Mouse (Mus musculus): ENCODE data around the gene Sox5. TPM values are rescaled to one million over a fixed set of nuclear protein-coding genes. Genes with fewer than 3 reads are reported as not detected.

The Sox5 gene
- polyA plus RNA-seq, 1 experiment, result 2.8 TPM

GRCm38 (mm10) chr6:144380171-144380570 is 401.6 kb downstream of the Sox5 start:
- TF ChIP-seq CTCF (IDR thresholded peaks at IDR 0.05; ENCODE audit: borderline replicate concordance, insufficient read depth, low read length), result no peak
- TF ChIP-seq POLR2A (IDR thresholded peaks at IDR 0.05; ENCODE audit: low read depth, low read length), result no peak
- H3K27ac ChIP-seq (ENCODE audit: insufficient read depth, low read length), result no peak overlapping the region
- no peaks in the 10 kb centered on the region for H3K4me1 ChIP-seq (ENCODE audit: control insufficient read depth, insufficient read depth, low read length)
- H3K4me3 ChIP-seq (ENCODE audit: insufficient read depth, low read length), result no peak overlapping the region

GRCm38 (mm10) chr6:144374810-144375209 is 407.0 kb downstream of the Sox5 start:
- no peak for TF ChIP-seq CTCF (IDR thresholded peaks at IDR 0.05; ENCODE audit: borderline replicate concordance, insufficient read depth, low read length)
- no peak for TF ChIP-seq POLR2A (IDR thresholded peaks at IDR 0.05; ENCODE audit: low read depth, low read length)
- H3K4me3 ChIP-seq (ENCODE audit: insufficient read depth, low read length), result no peak overlapping the region
- H3K4me1 ChIP-seq (ENCODE audit: control insufficient read depth, insufficient read depth, low read length), result no peaks in the 10 kb centered on the region
- no peak overlapping the region for H3K27ac ChIP-seq (ENCODE audit: insufficient read depth, low read length)

- Histone ChIP-seq H3K4me1 (ENCODE audit: control insufficient read depth, insufficient read depth, low read length) (no peaks in the 10 kb centered on the region), H3K27ac (ENCODE audit: insufficient read depth, low read length) (no peak overlapping the region), H3K4me3 (ENCODE audit: insufficient read depth, low read length) (no peak overlapping the region)
- TF ChIP-seq CTCF (IDR thresholded peaks at IDR 0.05; ENCODE audit: borderline replicate concordance, insufficient read depth, low read length) (no peak), POLR2A (IDR thresholded peaks at IDR 0.05; ENCODE audit: low read depth, low read length) (no peak)
Observed at GRCm38 (mm10) chr6:144370699-144371098, 411.1 kb downstream of the Sox5 start.

- TF ChIP-seq POLR2A (IDR thresholded peaks at IDR 0.05; ENCODE audit: low read depth, low read length) (no peak), CTCF (IDR thresholded peaks at IDR 0.05; ENCODE audit: borderline replicate concordance, insufficient read depth, low read length) (no peak)
- Histone ChIP-seq H3K4me3 (ENCODE audit: insufficient read depth, low read length) (no peak overlapping the region), H3K27ac (ENCODE audit: insufficient read depth, low read length) (no peak overlapping the region), H3K4me1 (ENCODE audit: control insufficient read depth, insufficient read depth, low read length) (no peaks in the 10 kb centered on the region)
Observed at GRCm38 (mm10) chr6:144367626-144368077, 414.1 kb downstream of the Sox5 start.

- Histone ChIP-seq H3K4me3 (ENCODE audit: insufficient read depth, low read length) (no peak overlapping the region), H3K27ac (ENCODE audit: insufficient read depth, low read length) (no peak overlapping the region), H3K4me1 (ENCODE audit: control insufficient read depth, insufficient read depth, low read length) (no peaks in the 10 kb centered on the region)
- no peak for TF ChIP-seq POLR2A (IDR thresholded peaks at IDR 0.05; ENCODE audit: low read depth, low read length)
- no peak for TF ChIP-seq CTCF (IDR thresholded peaks at IDR 0.05; ENCODE audit: borderline replicate concordance, insufficient read depth, low read length)
Observed at GRCm38 (mm10) chr6:144361267-144362038, 420.3 kb downstream of the Sox5 start.

GRCm38 (mm10) chr6:144357081-144357480 is 424.7 kb downstream of the Sox5 start:
- Histone ChIP-seq H3K4me3 (ENCODE audit: insufficient read depth, low read length) (no peak overlapping the region), H3K4me1 (ENCODE audit: control insufficient read depth, insufficient read depth, low read length) (no peaks in the 10 kb centered on the region), H3K27ac (ENCODE audit: insufficient read depth, low read length) (no peak overlapping the region)
- TF ChIP-seq POLR2A (IDR thresholded peaks at IDR 0.05; ENCODE audit: low read depth, low read length) (no peak), CTCF (IDR thresholded peaks at IDR 0.05; ENCODE audit: borderline replicate concordance, insufficient read depth, low read length) (no peak)

- TF ChIP-seq POLR2A (IDR thresholded peaks at IDR 0.05; ENCODE audit: low read depth, low read length) (no peak), CTCF (IDR thresholded peaks at IDR 0.05; ENCODE audit: borderline replicate concordance, insufficient read depth, low read length) (no peak)
- Histone ChIP-seq H3K4me3 (ENCODE audit: insufficient read depth, low read length) (no peak overlapping the region), H3K4me1 (ENCODE audit: control insufficient read depth, insufficient read depth, low read length) (no peaks in the 10 kb centered on the region), H3K27ac (ENCODE audit: insufficient read depth, low read length) (no peak overlapping the region)
Observed at GRCm38 (mm10) chr6:144351049-144351448, 430.7 kb downstream of the Sox5 start.

- no peak for TF ChIP-seq CTCF (IDR thresholded peaks at IDR 0.05; ENCODE audit: borderline replicate concordance, insufficient read depth, low read length)
- TF ChIP-seq POLR2A (IDR thresholded peaks at IDR 0.05; ENCODE audit: low read depth, low read length), result no peak
- Histone ChIP-seq H3K4me3 (ENCODE audit: insufficient read depth, low read length) (no peak overlapping the region), H3K27ac (ENCODE audit: insufficient read depth, low read length) (no peak overlapping the region), H3K4me1 (ENCODE audit: control insufficient read depth, insufficient read depth, low read length) (no peaks in the 10 kb centered on the region)
Observed at GRCm38 (mm10) chr6:144343338-144343737, 438.4 kb downstream of the Sox5 start.

- Histone ChIP-seq H3K27ac (ENCODE audit: insufficient read depth, low read length) (no peak overlapping the region), H3K4me3 (ENCODE audit: insufficient read depth, low read length) (no peak overlapping the region), H3K4me1 (ENCODE audit: control insufficient read depth, insufficient read depth, low read length) (no peaks in the 10 kb centered on the region)
- no peak for TF ChIP-seq POLR2A (IDR thresholded peaks at IDR 0.05; ENCODE audit: low read depth, low read length)
- TF ChIP-seq CTCF (IDR thresholded peaks at IDR 0.05; ENCODE audit: borderline replicate concordance, insufficient read depth, low read length), result peak; percentile 25; the same call in 1 of the 2 replicates
Observed at GRCm38 (mm10) chr6:144339554-144339953, 442.2 kb downstream of the Sox5 start.

- no peak overlapping the region for H3K4me3 ChIP-seq (ENCODE audit: insufficient read depth, low read length)
- TF ChIP-seq CTCF (IDR thresholded peaks at IDR 0.05; ENCODE audit: borderline replicate concordance, insufficient read depth, low read length) (no peak), POLR2A (IDR thresholded peaks at IDR 0.05; ENCODE audit: low read depth, low read length) (no peak)
- H3K27ac ChIP-seq (ENCODE audit: insufficient read depth, low read length), result no peak overlapping the region
- H3K4me1 ChIP-seq (ENCODE audit: control insufficient read depth, insufficient read depth, low read length), result no peaks in the 10 kb centered on the region
Observed at GRCm38 (mm10) chr6:144339006-144339405, 442.8 kb downstream of the Sox5 start.

Data from embryonic fibroblast, embryonic 13.5 days (primary cell).